Mouse (Mus musculus): ENCODE measurements around the gene Rapsn.

The Rapsn gene

GRCm38 (mm10) chr2:91068872-91069165 is 33.4 kb downstream of the Rapsn start:
- Histone ChIP-seq H3K4me3 (replicated peaks; ENCODE audit: low read length) (peak overlapping the region; percentile 85), H3K4me1 (replicated peaks; ENCODE audit: low read depth, low read length) (peaks cover 58% of the 10 kb centered on the region), H3K36me3 (ENCODE audit: insufficient read depth, low read length) (peaks cover 29% of the 10 kb centered on the region), H3K27me3 (ENCODE audit: insufficient read depth, low read length) (0 out of 2 replicates have a peak, but pooled peaks cover 6% of the 10 kb centered on the region), H3K9me3 (ENCODE audit: low read length) (no peaks in the 10 kb centered on the region)
- TF ChIP-seq CTCF (conservative IDR thresholded peaks at IDR 0.05; ENCODE audit: low read length) (no peak), POU5F1 (IDR thresholded peaks at IDR 0.05; ENCODE audit: borderline replicate concordance, low read length) (no peak), NANOG (IDR thresholded peaks at IDR 0.05; ENCODE audit: borderline replicate concordance, low read length) (no peak)

- H3K4me3 ChIP-seq (replicated peaks; ENCODE audit: low read length): peak overlapping the region; percentile 85
- 0 out of 2 replicates have a peak, but pooled peaks cover 6% of the 10 kb centered on the region for H3K27me3 ChIP-seq (ENCODE audit: insufficient read depth, low read length)
- H3K4me1 ChIP-seq (replicated peaks; ENCODE audit: low read depth, low read length): peaks cover 53% of the 10 kb centered on the region
- no peaks in the 10 kb centered on the region for H3K9me3 ChIP-seq (ENCODE audit: low read length)
- TF ChIP-seq POU5F1 (IDR thresholded peaks at IDR 0.05; ENCODE audit: borderline replicate concordance, low read length): no peak
- TF ChIP-seq CTCF (conservative IDR thresholded peaks at IDR 0.05; ENCODE audit: low read length): no peak
- TF ChIP-seq NANOG (IDR thresholded peaks at IDR 0.05; ENCODE audit: borderline replicate concordance, low read length): no peak
- peaks cover 22% of the 10 kb centered on the region for H3K36me3 ChIP-seq (ENCODE audit: insufficient read depth, low read length)
These were observed 34.0 kb downstream of the Rapsn start for GRCm38 (mm10) chr2:91069306-91070000.

DNA sequence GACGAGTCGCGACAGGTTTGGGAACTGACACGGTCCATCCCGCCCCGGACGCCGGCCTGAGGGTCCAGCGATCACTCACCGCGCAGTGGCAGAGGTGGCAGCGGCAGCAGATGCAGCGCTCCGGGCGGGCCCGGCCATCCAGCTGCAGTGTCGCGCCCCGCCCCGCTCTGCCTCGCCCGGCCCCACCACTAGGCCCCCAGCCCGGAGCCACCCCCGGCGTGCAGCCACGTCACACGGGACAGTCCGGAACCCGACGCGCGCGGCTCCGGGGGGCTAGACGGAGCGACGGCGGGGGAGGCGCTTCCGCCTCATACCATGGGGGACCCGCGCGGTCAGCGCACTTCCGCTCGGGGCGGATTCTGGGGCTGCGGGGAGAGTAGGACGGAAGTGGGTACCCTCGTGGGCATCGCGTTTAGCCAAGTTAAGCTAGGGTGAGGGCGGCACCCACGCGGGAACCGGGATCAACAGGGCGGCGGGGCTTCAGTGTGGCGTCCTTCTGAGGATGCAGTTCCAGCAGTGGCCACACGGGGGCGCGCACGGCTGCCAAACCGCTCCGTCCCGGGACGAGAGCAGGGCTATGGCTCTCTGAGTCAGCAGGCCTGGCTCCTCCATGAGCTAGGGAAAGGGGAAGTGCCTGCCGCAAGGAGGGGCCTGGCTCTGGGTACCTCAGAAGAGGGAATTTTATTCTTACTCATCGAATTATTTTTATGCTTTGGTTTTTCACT is 34.8 kb downstream of the Rapsn start, which contains the start of gene Slc39a13:
Gene Slc39a13, minus strand, starts transcription at position 342 of the 725 bp plus-strand sequence.
- Histone ChIP-seq H3K36me3 (ENCODE audit: insufficient read depth, low read length) (peaks cover 16% of the 10 kb centered on the region; the same call in 1 of the 2 replicates), H3K9me3 (ENCODE audit: low read length) (no peaks in the 10 kb centered on the region), H3K27me3 (ENCODE audit: insufficient read depth, low read length) (0 out of 2 replicates have a peak, but pooled peaks cover 6% of the 10 kb centered on the region), H3K4me3 (replicated peaks; ENCODE audit: low read length) (peak within 1 kb of the TSS; percentile 85), H3K4me1 (replicated peaks; ENCODE audit: low read depth, low read length) (peaks cover 49% of the 10 kb centered on the region)
- TF ChIP-seq POU5F1 (IDR thresholded peaks at IDR 0.05; ENCODE audit: borderline replicate concordance, low read length) (no peak), NANOG (IDR thresholded peaks at IDR 0.05; ENCODE audit: borderline replicate concordance, low read length) (no peak), CTCF (conservative IDR thresholded peaks at IDR 0.05; ENCODE audit: low read length) (peak; percentile 80)

GRCm38 (mm10) chr2:91071059-91071458 is 35.6 kb downstream of the Rapsn start:
- Histone ChIP-seq H3K4me3 (replicated peaks; ENCODE audit: low read length) (peak overlapping the region; percentile 85), H3K27me3 (ENCODE audit: insufficient read depth, low read length) (peaks cover 6% of the 10 kb centered on the region; the same call in 1 of the 2 replicates), H3K4me1 (replicated peaks; ENCODE audit: low read depth, low read length) (peaks cover 47% of the 10 kb centered on the region), H3K9me3 (ENCODE audit: low read length) (no peaks in the 10 kb centered on the region), H3K36me3 (ENCODE audit: insufficient read depth, low read length) (peaks cover 9% of the 10 kb centered on the region; the same call in 1 of the 2 replicates)
- no peak for TF ChIP-seq CTCF (conservative IDR thresholded peaks at IDR 0.05; ENCODE audit: low read length)
- TF ChIP-seq NANOG (IDR thresholded peaks at IDR 0.05; ENCODE audit: borderline replicate concordance, low read length): no peak
- TF ChIP-seq POU5F1 (IDR thresholded peaks at IDR 0.05; ENCODE audit: borderline replicate concordance, low read length): no peak

- H3K36me3 ChIP-seq (ENCODE audit: insufficient read depth, low read length): peaks cover 5% of the 10 kb centered on the region; the same call in 1 of the 2 replicates
- H3K4me1 ChIP-seq (replicated peaks; ENCODE audit: low read depth, low read length): peaks cover 41% of the 10 kb centered on the region
- TF ChIP-seq NANOG (IDR thresholded peaks at IDR 0.05; ENCODE audit: borderline replicate concordance, low read length) (no peak), CTCF (conservative IDR thresholded peaks at IDR 0.05; ENCODE audit: low read length) (no peak), POU5F1 (IDR thresholded peaks at IDR 0.05; ENCODE audit: borderline replicate concordance, low read length) (no peak)
- H3K9me3 ChIP-seq (ENCODE audit: low read length): no peaks in the 10 kb centered on the region
- no peak overlapping the region for H3K4me3 ChIP-seq (replicated peaks; ENCODE audit: low read length)
- H3K27me3 ChIP-seq (ENCODE audit: insufficient read depth, low read length): peaks cover 8% of the 10 kb centered on the region
These were observed 36.7 kb downstream of the Rapsn start for GRCm38 (mm10) chr2:91072092-91072491.

DNA sequence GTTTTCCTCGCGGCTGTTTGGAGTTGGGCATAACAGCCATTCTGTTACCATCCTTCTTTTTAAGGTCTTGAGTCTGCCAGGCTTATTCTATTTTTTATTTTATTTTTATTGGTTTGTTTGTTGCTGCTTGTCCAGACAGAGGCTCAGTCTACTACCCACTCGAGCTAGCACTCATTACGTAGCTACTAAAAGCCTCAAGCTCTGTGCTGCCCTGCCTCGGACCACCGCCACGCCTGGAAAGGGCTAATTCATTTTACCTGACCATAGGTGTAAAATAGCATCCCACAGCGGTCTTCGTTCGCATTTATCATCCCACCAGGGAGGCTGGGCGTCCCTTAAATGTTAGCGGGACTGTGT is 42.5 kb downstream of the Rapsn start:
- Histone ChIP-seq H3K36me3 (ENCODE audit: insufficient read depth, low read length) (no peaks in the 10 kb centered on the region), H3K4me3 (replicated peaks; ENCODE audit: low read length) (peak overlapping the region; percentile 64), H3K4me1 (replicated peaks; ENCODE audit: low read depth, low read length) (peaks cover 29% of the 10 kb centered on the region), H3K27me3 (ENCODE audit: insufficient read depth, low read length) (peaks cover 55% of the 10 kb centered on the region), H3K9me3 (ENCODE audit: low read length) (no peaks in the 10 kb centered on the region)
- TF ChIP-seq POU5F1 (IDR thresholded peaks at IDR 0.05; ENCODE audit: borderline replicate concordance, low read length) (no peak), CTCF (conservative IDR thresholded peaks at IDR 0.05; ENCODE audit: low read length) (no peak), NANOG (IDR thresholded peaks at IDR 0.05; ENCODE audit: borderline replicate concordance, low read length) (no peak)

GRCm38 (mm10) chr2:91078314-91079025 is 43.0 kb downstream of the Rapsn start:
- no peaks in the 10 kb centered on the region for H3K9me3 ChIP-seq (ENCODE audit: low read length)
- TF ChIP-seq CTCF (conservative IDR thresholded peaks at IDR 0.05; ENCODE audit: low read length) (no peak), POU5F1 (IDR thresholded peaks at IDR 0.05; ENCODE audit: borderline replicate concordance, low read length) (no peak), NANOG (IDR thresholded peaks at IDR 0.05; ENCODE audit: borderline replicate concordance, low read length) (no peak)
- no peaks in the 10 kb centered on the region for H3K36me3 ChIP-seq (ENCODE audit: insufficient read depth, low read length)
- peak overlapping the region; percentile 64 for H3K4me3 ChIP-seq (replicated peaks; ENCODE audit: low read length)
- H3K27me3 ChIP-seq (ENCODE audit: insufficient read depth, low read length): peaks cover 58% of the 10 kb centered on the region
- H3K4me1 ChIP-seq (replicated peaks; ENCODE audit: low read depth, low read length): peaks cover 31% of the 10 kb centered on the region

DNA sequence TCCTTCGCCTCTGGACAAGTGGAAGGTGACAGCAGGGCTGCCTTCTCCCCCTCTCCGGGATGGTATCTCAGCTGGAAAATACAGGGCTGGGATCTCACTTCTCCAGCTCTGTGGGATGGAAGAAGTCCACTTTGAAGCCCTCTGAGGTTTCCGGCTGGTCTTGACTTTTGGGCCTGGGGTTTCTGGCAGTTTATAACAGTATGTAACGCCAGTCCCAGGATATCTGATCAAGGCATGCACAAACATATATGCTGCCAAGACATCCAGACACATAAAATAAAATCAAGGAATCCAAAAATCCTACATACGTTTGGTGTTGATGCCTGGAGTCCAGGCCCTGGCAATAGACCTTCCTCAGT is 43.6 kb downstream of the Rapsn start:
- H3K4me3 ChIP-seq (replicated peaks; ENCODE audit: low read length): peak overlapping the region; percentile 64
- H3K27me3 ChIP-seq (ENCODE audit: insufficient read depth, low read length): peaks cover 63% of the 10 kb centered on the region
- H3K9me3 ChIP-seq (ENCODE audit: low read length): no peaks in the 10 kb centered on the region
- no peaks in the 10 kb centered on the region for H3K36me3 ChIP-seq (ENCODE audit: insufficient read depth, low read length)
- TF ChIP-seq CTCF (conservative IDR thresholded peaks at IDR 0.05; ENCODE audit: low read length): no peak
- peaks cover 31% of the 10 kb centered on the region for H3K4me1 ChIP-seq (replicated peaks; ENCODE audit: low read depth, low read length)
